Mouse (Mus musculus) subcutaneous adipose tissue, adult 2 months (tissue): ENCODE measurements around the gene Cep57. TPM values are rescaled to one million over a fixed set of nuclear protein-coding genes. Genes with fewer than 3 reads are reported as not detected.

ENCODE experiments used
- polyA plus RNA-seq: library from polyadenylated mRNA; depleted of rRNA; stranded (reverse); fragments of >200 nt; gene quantifications from 2 replicates; pipeline ENCODE4 v1.2.3, GENCODE M21; 2012; ENCODE audit warnings: low replicate concordance; rRNA removed

The Cep57 gene
- 7.1 and 11.2 TPM in 2 replicates for polyA plus RNA-seq

DNA sequence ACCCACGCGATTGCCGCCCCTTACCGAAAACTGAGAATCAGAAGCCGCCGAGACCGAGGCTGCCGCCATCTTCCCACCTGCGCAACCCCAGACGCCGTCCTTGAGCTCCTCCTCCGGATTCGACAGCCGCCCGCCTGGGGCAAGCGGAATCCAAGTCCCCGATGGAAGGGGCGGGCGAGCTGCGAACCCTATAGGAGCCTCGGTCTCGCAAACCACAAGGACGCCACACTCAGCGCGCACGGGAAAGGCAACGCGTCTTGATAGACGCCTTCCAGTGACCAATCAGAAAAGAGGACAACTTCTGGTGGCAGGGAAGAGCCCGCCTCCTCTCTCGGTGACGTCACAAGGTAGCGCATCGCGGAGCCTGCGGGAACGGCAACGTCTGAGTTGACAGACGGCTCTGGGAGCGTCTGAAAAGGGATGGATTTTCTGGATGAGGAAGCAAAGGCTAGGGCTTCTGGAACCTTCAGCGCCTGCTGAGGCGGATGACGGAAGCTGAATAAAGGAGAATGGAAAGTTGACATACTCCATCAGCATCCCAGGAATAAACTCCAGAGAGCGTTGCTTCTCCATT lies at the start of gene Cep57:
Gene Cep57 (minus strand): TSS at position 276 of the 574 bp plus-strand sequence.

DNA sequence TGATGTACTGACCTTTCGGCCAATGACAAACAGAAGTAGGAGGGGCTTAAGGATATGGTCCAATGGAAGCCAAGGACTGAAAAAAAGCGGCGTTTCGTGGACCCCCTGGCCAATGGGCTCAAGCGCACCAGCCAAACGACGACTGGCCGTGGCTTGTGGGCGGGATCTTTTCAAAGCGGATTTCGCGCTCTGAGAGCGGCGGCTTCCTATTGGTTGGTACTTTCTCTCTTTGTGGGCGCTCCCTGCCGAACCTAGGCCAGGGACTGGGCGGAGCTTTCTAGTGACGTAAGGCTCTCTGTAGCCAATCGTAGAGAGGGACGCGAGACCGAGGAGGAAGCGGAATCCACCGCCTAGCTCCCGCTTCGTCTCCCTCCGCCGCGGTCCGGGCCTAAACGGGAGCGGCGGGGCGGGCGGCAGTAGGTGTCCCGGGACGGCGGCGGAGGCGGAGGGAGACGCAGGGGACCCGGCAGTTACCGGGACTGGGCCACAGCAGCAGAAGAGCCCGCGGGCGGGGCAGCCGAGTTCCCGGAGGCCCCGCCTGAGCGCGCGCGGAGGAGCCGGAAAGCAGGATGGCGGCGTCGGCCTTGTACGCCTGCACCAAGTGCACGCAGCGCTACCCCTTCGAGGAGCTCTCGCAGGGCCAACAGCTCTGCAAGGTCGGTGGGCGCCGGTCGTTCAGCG lies 639 bp upstream of the Cep57 start, which contains the start of gene Fam76b:
Gene Fam76b (plus strand): TSS at position 311 of the 681 bp plus-strand sequence.

Other genes starting within 250 kb of the Cep57 start
- 17.8 and 35.4 TPM in 2 replicates for gene Mtmr2, start 78.7 kb downstream of the Cep57 start, polyA plus RNA-seq
- gene Fam76b, start 609 bp upstream of the Cep57 start, polyA plus RNA-seq, result 5.1 and 6.5 TPM in 2 replicates